Mouse (Mus musculus) stomach, embryonic 14.5 days (tissue): Measurements from ENCODE around the gene Zfp819. TPM values are rescaled to one million over a fixed set of nuclear protein-coding genes. Genes with fewer than 3 reads are reported as not detected.

ENCODE experiments used
- ATAC-seq: fragments of 200-750 bp; cut with Nextera tagmentation; 2 replicates; pipeline ENCODE4 v1.8.0; 2017; ENCODE audit warnings: low read depth, moderate TSS enrichment; ENCODE audit not compliant: insufficient number of reproducible peaks, insufficient read depth, low FRiP score
- H3K27ac ChIP-seq: fragments of 300-500 bp; sonication (generic); 2 replicates; pipeline ENCODE4 v1.5.1; 2014; ENCODE audit warnings: mild to moderate bottlenecking, low read length, moderate library complexity, mixed read lengths
- H3K27me3 ChIP-seq: fragments of 300-500 bp; sonication (generic); 2 replicates; pipeline ENCODE4 v1.6.1; 2014; ENCODE audit warnings: low read length, control low read depth, mixed read lengths; ENCODE audit not compliant: control insufficient read depth, insufficient read depth
- H3K36me3 ChIP-seq: fragments of 300-500 bp; sonication (generic); 2 replicates; pipeline ENCODE4 v1.6.1; 2014; ENCODE audit warnings: mild to moderate bottlenecking, control low read depth, low read length, moderate library complexity, mixed read lengths; ENCODE audit not compliant: control insufficient read depth, insufficient read depth
- H3K4me1 ChIP-seq: fragments of 300-500 bp; sonication (generic); 2 replicates; pipeline ENCODE4 v1.6.1; 2014; ENCODE audit warnings: low read length, control low read depth, mixed read lengths; ENCODE audit not compliant: control insufficient read depth, insufficient read depth
- H3K4me2 ChIP-seq: fragments of 300-500 bp; sonication (generic); replicated peaks from 2 replicates; pipeline ENCODE4 v1.6.1; 2014; ENCODE audit warnings: low read depth, low read length, control low read depth
- H3K4me3 ChIP-seq: fragments of 300-500 bp; sonication (generic); 2 replicates; pipeline ENCODE4 v1.5.1; 2014; ENCODE audit warnings: low read depth, low read length, control low read depth
- H3K9ac ChIP-seq: fragments of 300-500 bp; sonication (generic); replicated peaks from 2 replicates; pipeline ENCODE4 v1.6.1; 2014; ENCODE audit warnings: low read depth, mild to moderate bottlenecking, control low read depth, low read length, moderate library complexity, mixed read lengths
- H3K9me3 ChIP-seq: fragments of 300-500 bp; sonication (generic); 2 replicates; pipeline ENCODE4 v1.6.1; 2016; ENCODE audit warnings: low read depth, low read length, control low read depth; ENCODE audit not compliant: control insufficient read depth
- WGBS: fragments of 180-500 bp; shearing (Covaris S2); extraction: QIAGEN DNeasy Blood & Tissue Kit; methylation state at CpG from one replicate; pipeline ENCODE4 v1.1.7; 2014; 5-methylcytosine and 5-hydroxymethylcytosine counted together
- polyA plus RNA-seq: library from polyadenylated mRNA; unstranded; fragments of >200 nt; fragmentation: Nextera tagmentation; extraction: Ambion mirVana; gene quantifications from 2 replicates; pipeline ENCODE4 v1.2.1, GENCODE M21; 2014

Zfp819 gene
- polyA plus RNA-seq, 1 experiment from 2014 or later = 0.23 TPM

GRCm38 (mm10) chr7:43633940-43634339, 27.0 kb downstream of the Zfp819 start:
- Histone ChIP-seq H3K27me3 (no peaks in the 10 kb centered on the region), H3K4me2 (no peak overlapping the region), H3K27ac (no peak overlapping the region), H3K4me1 (no peaks in the 10 kb centered on the region), H3K4me3 (no peak overlapping the region), H3K9me3 (no peaks in the 10 kb centered on the region), H3K36me3 (no peaks in the 10 kb centered on the region), H3K9ac (no peak overlapping the region)
- ATAC-seq = no peak
- WGBS = 69% methylated on average over 4 of the region's 4 CpGs

DNA sequence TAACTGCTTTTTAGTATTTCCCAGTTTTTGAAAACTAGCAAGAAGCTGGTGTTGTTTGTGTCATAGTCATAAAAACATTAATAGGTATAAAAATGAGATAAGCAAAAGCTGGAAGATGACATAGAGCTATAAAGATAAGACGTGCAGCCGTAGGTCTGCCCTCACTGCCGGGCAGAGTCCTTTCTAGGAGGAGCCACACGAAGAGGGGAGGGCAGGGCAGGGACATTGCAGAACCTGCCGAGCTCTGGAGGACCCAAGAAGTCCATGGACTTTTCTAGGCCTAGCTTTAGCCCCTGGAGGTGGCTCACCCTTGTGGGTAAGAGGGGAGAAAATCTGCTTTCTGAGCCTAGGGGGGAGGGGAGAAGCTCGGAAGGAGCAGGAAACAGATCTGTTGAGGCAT, 27.5 kb downstream of the Zfp819 start, which contains the start of gene Ceacam18:
TSS of gene Ceacam18 (plus strand) at position 208 of the 400 bp plus-strand sequence.
- ATAC-seq = no peak
- Histone ChIP-seq H3K27ac (no peak within 1 kb of the TSS), H3K27me3 (no peaks in the 10 kb centered on the region), H3K9me3 (no peaks in the 10 kb centered on the region), H3K36me3 (no peaks in the 10 kb centered on the region), H3K4me1 (no peaks in the 10 kb centered on the region), H3K4me2 (no peak within 1 kb of the TSS), H3K4me3 (no peak within 1 kb of the TSS), H3K9ac (no peak within 1 kb of the TSS)
- 60% methylated on average over 6 of the region's 6 CpGs for WGBS

- H3K9ac ChIP-seq = no peak overlapping the region
- H3K9me3 ChIP-seq = no peaks in the 10 kb centered on the region
- no peak overlapping the region for H3K27ac ChIP-seq
- 56% methylated on average over 2 of the region's 2 CpGs for WGBS
- no peaks in the 10 kb centered on the region for H3K4me1 ChIP-seq
- no peak overlapping the region for H3K4me2 ChIP-seq
- no peaks in the 10 kb centered on the region for H3K36me3 ChIP-seq
- H3K4me3 ChIP-seq = no peak overlapping the region
- ATAC-seq = no peak
- no peaks in the 10 kb centered on the region for H3K27me3 ChIP-seq
These were observed 29.2 kb downstream of the Zfp819 start for GRCm38 (mm10) chr7:43636194-43636593.

DNA sequence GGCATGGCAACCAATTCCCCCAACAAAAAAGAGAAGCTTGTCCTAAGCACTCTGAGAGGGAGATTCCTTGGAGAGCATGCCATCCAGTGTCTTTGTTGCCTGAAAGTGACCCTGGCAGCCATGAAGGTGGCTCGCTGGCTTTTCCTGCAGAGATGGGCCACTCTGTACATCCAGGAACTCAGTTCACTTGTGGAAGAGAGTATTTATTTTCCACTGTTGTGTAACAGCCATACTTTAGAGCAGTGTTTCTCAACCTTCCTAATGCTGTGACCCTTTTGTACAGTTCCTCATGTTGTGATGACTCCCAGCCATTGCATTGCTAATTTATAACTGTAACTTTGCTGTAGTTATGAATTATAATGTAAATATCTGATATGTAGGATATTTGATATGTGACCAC, 30.1 kb downstream of the Zfp819 start:
- no peak overlapping the region for H3K27ac ChIP-seq
- H3K4me3 ChIP-seq = no peak overlapping the region
- no peaks in the 10 kb centered on the region for H3K4me1 ChIP-seq
- H3K36me3 ChIP-seq = no peaks in the 10 kb centered on the region
- no peak overlapping the region for H3K4me2 ChIP-seq
- ATAC-seq = no peak
- no peaks in the 10 kb centered on the region for H3K27me3 ChIP-seq
- no peaks in the 10 kb centered on the region for H3K9me3 ChIP-seq
- WGBS = 80% methylated on average over 1 of the region's 1 CpGs
- H3K9ac ChIP-seq = no peak overlapping the region

GRCm38 (mm10) chr7:43642587-43642986, 35.6 kb downstream of the Zfp819 start:
- Histone ChIP-seq H3K27ac (no peak overlapping the region), H3K4me3 (no peak overlapping the region), H3K4me2 (no peak overlapping the region), H3K36me3 (no peaks in the 10 kb centered on the region), H3K9me3 (no peaks in the 10 kb centered on the region), H3K27me3 (no peaks in the 10 kb centered on the region), H3K4me1 (no peaks in the 10 kb centered on the region), H3K9ac (no peak overlapping the region)
- WGBS = 72% methylated on average over 5 of the region's 5 CpGs
- ATAC-seq = no peak

DNA sequence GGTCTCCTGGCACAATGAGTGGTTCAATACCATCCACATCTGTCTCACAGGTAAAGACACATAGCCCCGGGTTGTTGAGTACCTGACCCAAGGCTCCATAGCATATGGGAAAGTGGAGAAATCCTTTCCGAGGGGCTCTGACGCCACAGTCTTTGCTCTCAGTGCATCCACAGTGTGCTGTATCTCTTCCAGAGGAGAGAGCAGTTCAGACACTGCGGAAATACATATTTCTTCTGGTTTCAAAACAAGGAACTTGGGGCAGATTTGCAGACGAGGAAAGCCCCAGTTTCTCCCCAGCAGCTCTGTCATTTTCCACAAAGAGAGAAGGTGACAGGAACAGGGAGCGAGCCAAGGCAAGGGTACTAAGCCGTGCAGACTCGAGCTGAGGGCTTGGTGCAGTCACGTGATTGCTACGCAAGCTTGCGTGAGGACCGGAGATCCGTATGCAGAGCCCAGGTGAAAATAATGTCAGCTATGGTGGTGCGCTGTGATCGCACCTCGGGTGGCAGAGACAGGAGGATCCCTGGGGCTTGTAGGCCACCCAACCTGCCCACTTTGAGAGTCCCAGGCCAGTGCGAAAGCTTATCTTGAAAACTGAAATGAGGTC, 36.2 kb downstream of the Zfp819 start:
- Histone ChIP-seq H3K9ac (no peak overlapping the region), H3K27ac (no peak overlapping the region), H3K4me3 (no peak overlapping the region), H3K9me3 (no peaks in the 10 kb centered on the region), H3K4me1 (no peaks in the 10 kb centered on the region), H3K36me3 (no peaks in the 10 kb centered on the region), H3K27me3 (no peaks in the 10 kb centered on the region), H3K4me2 (no peak overlapping the region)
- WGBS = 79% methylated on average over 17 of the region's 17 CpGs
- ATAC-seq = no peak

GRCm38 (mm10) chr7:43652683-43653082, 45.7 kb downstream of the Zfp819 start:
- no peaks in the 10 kb centered on the region for H3K4me1 ChIP-seq
- 79% methylated on average over 6 of the region's 6 CpGs for WGBS
- no peak overlapping the region for H3K4me2 ChIP-seq
- no peak overlapping the region for H3K27ac ChIP-seq
- no peak overlapping the region for H3K4me3 ChIP-seq
- no peaks in the 10 kb centered on the region for H3K9me3 ChIP-seq
- no peaks in the 10 kb centered on the region for H3K27me3 ChIP-seq
- no peak for ATAC-seq
- H3K9ac ChIP-seq = no peak overlapping the region
- no peaks in the 10 kb centered on the region for H3K36me3 ChIP-seq

DNA sequence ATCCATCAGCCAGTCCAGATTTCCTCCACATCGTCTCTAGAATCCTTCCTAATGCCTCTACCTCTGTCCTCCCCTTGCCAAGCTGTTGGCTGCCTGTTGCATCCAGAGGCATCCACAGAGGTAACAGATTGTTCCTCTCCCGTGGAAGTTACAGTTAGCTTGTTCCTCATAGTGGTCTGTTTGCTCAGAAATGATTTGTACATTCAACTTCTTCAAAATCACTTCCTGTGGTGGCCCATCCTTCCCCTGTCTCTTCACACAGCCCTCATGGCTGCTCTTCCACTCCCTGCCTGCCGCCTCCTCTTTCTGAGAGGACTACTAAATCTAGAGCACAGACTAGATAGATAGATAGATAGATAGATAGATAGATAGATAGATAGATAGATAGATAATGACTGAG, 47.5 kb downstream of the Zfp819 start:
- H3K4me3 ChIP-seq = no peak overlapping the region
- H3K4me2 ChIP-seq = no peak overlapping the region
- no peak overlapping the region for H3K9ac ChIP-seq
- no peak for ATAC-seq
- WGBS = 75% methylated on average over 3 of the region's 3 CpGs
- no peak overlapping the region for H3K27ac ChIP-seq
- H3K9me3 ChIP-seq = no peaks in the 10 kb centered on the region
- H3K27me3 ChIP-seq = no peaks in the 10 kb centered on the region
- H3K4me1 ChIP-seq = no peaks in the 10 kb centered on the region
- no peaks in the 10 kb centered on the region for H3K36me3 ChIP-seq

DNA sequence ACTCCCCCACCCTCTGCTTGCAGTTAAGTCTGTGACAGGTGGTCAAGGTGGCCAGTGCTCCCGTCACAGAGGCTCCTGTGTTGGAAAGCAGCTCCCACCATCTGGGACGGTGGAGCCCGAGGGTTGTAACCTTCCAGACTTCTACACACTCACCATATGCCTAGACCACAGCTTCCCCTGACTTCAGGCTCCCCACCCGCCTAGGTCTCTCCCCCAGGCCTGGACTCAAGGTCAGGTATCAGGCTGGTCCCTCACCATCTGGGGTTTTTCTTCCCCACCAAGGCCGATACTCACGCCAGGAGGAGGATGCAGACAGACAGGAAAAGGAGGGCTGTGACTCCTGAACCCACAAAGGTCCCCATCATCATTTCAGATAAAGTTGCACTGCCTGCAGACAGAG, 49.3 kb downstream of the Zfp819 start:
- Histone ChIP-seq H3K4me3 (no peak overlapping the region), H3K4me2 (no peak overlapping the region), H3K36me3 (no peaks in the 10 kb centered on the region), H3K4me1 (no peaks in the 10 kb centered on the region), H3K9me3 (no peaks in the 10 kb centered on the region), H3K27me3 (no peaks in the 10 kb centered on the region), H3K27ac (no peak overlapping the region), H3K9ac (no peak overlapping the region)
- ATAC-seq = no peak
- 59% methylated on average over 6 of the region's 6 CpGs for WGBS
